ENCODE assay signal across 27 mouse cellular contexts in genomic region chr7:111075288-111075687, GRCm38 (mm10).
"Had no signal": no experiment of that assay in that cellular context is flagged by ENCODE, and none has a peak within 500 bp of the region (broad histone marks: within the 10 kb centered on the region; RNA-seq: fewer than 3 reads in every experiment).

No protein-coding gene starts in this region.

- H3K27me3 ChIP-seq: limb, embryonic 13.5 days; liver, embryonic 12.5 days; liver, embryonic 15.5 days; lung, embryonic 15.5 days; megakaryocyte, embryonic 14.5 days; midbrain, embryonic 13.5 days; neural tube, embryonic 12.5 days; neural tube, embryonic 15.5 days had no signal

- H3K4me3 ChIP-seq: layer of hippocampus, adult 2 months; limb, embryonic 10.5 days; limb, embryonic 13.5 days; liver, embryonic 12.5 days; liver, embryonic 15.5 days; lung, embryonic 15.5 days; megakaryocyte, embryonic 14.5 days; midbrain, embryonic 10.5 days; midbrain, embryonic 13.5 days; neural tube, embryonic 12.5 days; neural tube, embryonic 15.5 days had no signal

- H3K27ac ChIP-seq: kidney, postnatal 0 days; layer of hippocampus, adult 2 months; limb, embryonic 10.5 days; limb, embryonic 13.5 days; liver, embryonic 12.5 days; liver, embryonic 15.5 days; lung, embryonic 15.5 days; midbrain, embryonic 10.5 days; midbrain, embryonic 13.5 days; neural tube, embryonic 12.5 days; neural tube, embryonic 15.5 days; stomach, postnatal 0 days had no signal

- ATAC-seq: liver, embryonic 12.5 days; midbrain, embryonic 13.5 days; midbrain, embryonic 16.5 days had no signal

- H3K9me3 ChIP-seq: limb, embryonic 10.5 days; limb, embryonic 13.5 days; liver, embryonic 12.5 days; liver, embryonic 15.5 days; lung, embryonic 15.5 days; megakaryocyte, embryonic 14.5 days; midbrain, embryonic 10.5 days; midbrain, embryonic 13.5 days; neural tube, embryonic 12.5 days; neural tube, embryonic 15.5 days had no signal

- H3K4me2 ChIP-seq: limb, embryonic 13.5 days; liver, embryonic 12.5 days; liver, embryonic 15.5 days; lung, embryonic 15.5 days; midbrain, embryonic 13.5 days; neural tube, embryonic 12.5 days; neural tube, embryonic 15.5 days had no signal

- DNase-seq: kidney, adult 9 months; kidney, postnatal 25 days; layer of hippocampus, adult 9-11 months; liver; lung, adult 18-20 months; lung, postnatal 10 days; lung, postnatal 36 days; right cerebral cortex, adult 18-20 months; right cerebral cortex, postnatal 14 days; right cerebral cortex, postnatal 4 days; thymus, adult 2 months; thymus, postnatal 14 days; thymus, postnatal 4 days had no signal

- H3K9ac ChIP-seq: limb, embryonic 13.5 days; liver, embryonic 12.5 days; liver, embryonic 15.5 days; lung, embryonic 15.5 days; midbrain, embryonic 13.5 days; neural tube, embryonic 12.5 days; neural tube, embryonic 15.5 days had no signal
